Mouse (Mus musculus) lung, adult 18-20 months (tissue): ENCODE results near the gene Tnr.
"Not testable (repeated sequence)": the region's sequence is repeated elsewhere in the genome, so short reads cannot be mapped to it uniquely, and the experiment has no call there.

ENCODE experiments used
- DNase-seq, 2 experiments: peaks; one replicate each; pipeline ENCODE4 v3.0.0; 2022; ENCODE audit warnings: mixed read lengths in 2 of 2

The Tnr gene

GRCm38 (mm10) chr1:159885476-159885875, 361.9 kb downstream of the Tnr start:
- DNase-seq = no peak

DNA sequence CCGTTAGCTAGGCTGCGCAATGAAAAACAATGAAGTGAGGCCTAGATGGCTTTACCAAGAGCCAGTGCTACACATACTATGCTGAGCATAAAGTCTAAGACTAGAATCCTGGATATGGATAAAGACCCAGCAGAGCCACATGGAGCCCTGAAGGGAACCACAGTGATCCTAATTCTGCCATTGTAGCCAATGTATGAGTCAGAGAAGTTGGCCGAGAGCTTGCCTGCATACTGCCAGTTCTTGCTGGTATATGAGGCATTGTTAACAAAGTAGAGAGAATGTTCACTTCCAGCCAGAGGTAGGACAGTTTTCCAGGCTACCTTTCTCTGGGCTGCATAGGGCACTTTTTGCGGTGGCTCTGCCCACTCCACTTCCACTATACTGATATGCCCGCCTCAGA, 365.0 kb downstream of the Tnr start:
- no peak for DNase-seq

GRCm38 (mm10) chr1:159889012-159889765, 365.6 kb downstream of the Tnr start:
- peak in 1 of 2 experiments; percentile 9 for DNase-seq

DNA sequence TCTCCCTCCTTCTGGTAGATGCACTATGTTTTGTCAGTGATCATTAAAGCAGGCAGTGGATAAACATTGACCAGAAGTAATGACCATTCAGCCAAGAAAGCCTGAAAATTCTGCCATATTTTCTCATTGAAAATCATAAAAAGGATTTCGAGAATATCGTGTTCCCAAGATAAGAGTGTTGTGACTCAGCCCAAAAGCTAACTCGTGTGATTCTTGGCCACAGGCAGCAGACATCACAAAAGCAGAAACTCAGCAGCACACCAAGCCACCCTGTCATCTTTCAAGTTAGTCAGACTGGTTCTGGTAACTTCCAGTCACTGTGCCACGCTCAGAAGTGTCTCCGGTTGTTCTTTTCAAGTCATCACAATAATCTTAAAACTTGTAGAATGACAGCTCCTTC, 367.0 kb downstream of the Tnr start:
- no peak for DNase-seq

DNA sequence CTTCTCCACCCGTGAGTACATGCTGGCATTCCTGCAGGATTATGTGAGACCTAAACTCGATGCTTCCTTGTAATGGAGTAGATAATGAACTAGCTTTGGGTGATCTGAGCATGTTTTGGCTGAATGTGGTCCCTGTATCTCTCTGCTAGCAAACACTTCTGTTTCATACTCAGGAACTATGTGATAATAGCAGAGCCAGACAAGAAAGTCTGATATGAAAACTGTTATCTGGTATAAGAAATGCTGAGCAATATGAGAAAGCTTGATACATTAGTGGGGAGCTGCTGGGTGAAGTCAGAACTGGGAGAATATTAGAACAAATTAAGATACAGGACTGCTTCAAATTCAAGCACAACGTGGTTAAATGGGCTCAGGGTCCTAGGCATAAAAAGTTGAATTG, 371.5 kb downstream of the Tnr start:
- DNase-seq = no peak

GRCm38 (mm10) chr1:159899991-159900390, 376.4 kb downstream of the Tnr start:
- no peak for DNase-seq

GRCm38 (mm10) chr1:159900639-159901038, 377.1 kb downstream of the Tnr start:
- DNase-seq = no peak

- no peak for DNase-seq
Measured at GRCm38 (mm10) chr1:159901366-159902119, 378.0 kb downstream of the Tnr start.

DNA sequence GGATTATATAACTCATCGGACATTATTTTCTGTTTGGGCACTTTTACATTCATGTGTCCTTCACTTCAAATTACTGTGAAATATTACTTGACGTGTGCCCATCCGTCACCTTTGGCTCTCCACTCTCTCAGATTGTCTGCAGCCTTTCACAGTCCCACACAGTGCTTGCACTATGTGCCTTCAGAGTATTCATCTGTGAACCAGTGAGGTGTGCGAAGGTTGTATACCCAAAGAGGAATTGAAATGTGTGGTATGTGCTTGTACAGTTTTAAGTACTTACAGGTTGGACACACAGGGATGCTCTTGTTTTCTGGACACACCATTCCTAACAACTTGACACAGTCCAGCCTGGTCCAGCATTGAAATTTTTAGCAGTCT, 378.5 kb downstream of the Tnr start:
- DNase-seq = no peak

DNA sequence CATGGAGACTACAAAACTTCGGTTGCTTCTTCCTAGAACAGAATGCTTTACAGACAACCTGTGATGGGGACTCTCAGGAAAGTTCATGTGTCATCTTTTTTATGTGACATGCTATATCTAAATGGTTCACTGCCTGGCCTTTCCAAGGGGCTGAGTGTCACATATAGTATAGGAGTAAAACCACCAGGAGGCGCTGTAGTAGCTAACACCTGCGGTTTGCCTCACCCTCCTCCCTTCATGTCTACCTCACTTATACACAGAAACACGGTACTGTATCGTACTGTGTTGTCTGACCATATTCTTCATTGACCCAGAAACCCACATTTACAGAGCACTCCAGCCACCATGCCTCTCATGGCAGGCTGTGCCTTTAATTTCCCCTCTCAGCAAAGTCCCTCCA, 387.4 kb downstream of the Tnr start:
- DNase-seq = peak; percentile 41 to 67

DNA sequence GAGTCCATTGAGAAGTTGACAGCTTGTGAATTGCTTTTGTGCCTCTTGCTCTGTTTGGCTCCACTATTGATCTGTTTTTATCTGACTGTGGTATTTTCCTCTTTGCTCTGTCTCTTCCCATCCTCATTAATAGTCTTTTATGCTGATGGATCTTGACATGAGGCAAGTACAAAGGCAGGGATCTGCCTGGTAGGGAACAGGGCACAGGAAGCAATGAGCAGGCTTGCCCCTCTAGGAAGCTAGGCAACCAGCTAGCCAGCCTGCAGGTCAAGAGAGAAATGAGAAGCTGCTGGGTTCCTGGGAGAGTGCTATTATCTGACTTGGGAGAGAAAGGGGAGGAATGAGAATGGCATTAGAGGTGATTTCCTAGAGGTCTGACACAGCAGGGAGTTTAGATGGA, 391.2 kb downstream of the Tnr start:
- no peak for DNase-seq

GRCm38 (mm10) chr1:159920571-159920970, 397.0 kb downstream of the Tnr start:
- DNase-seq = no peak

GRCm38 (mm10) chr1:159923010-159923409, 399.4 kb downstream of the Tnr start:
- DNase-seq = peak; percentile 40 to 57

GRCm38 (mm10) chr1:159924105-159924504, 400.5 kb downstream of the Tnr start:
- peak; percentile 33 to 66 for DNase-seq

DNA sequence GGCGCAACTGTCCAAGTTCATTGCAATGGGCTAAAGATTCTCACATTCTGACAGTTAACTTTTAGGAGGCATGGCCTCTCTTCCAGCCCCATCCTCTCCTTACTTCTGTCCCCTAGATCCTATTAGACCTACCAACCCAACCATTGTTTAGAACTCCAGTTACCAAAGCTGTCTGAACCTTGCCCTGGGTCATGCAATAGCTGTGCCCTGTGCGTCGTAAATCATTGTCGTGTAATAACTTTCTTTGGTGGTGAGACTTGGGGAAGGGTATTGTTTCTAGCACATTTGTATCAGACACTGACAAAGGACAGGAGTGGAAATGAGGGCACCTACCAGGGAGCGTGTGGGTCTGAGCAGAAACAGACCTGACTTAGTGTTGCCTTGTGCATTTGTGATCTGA, 401.1 kb downstream of the Tnr start:
- no peak for DNase-seq

DNA sequence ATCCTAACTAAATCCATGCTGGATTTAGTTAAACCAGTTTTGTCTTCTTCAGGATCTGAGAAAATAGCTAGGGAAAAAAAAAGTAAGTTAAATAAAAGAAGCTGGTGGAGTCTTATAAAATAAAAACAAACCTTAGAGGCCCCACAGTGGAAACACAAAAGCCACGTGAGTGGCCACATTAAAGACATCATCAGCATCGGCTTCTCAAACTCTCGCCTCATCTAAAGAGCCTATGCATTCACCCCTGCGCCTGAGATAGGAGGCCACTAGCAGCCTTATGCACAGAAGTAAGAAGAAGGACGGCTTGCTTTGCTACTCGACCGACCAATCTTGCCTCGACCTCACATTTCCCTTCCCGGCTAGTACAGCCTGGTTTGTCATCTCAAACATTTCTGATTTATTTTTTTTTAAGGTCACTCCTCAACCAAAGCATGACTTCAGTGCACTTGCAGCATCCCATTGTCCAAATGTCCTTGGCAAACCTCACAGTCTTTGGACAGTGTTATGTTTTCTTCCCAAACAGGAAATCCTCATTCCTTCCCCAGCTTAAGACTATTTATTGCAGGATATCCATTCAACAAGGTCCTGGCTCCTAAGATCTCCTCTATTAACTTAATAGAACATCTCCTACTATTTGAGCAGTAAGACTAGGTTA, 405.2 kb downstream of the Tnr start:
- peak in 1 of 2 experiments; percentile 65 for DNase-seq

GRCm38 (mm10) chr1:159932092-159932491, 408.5 kb downstream of the Tnr start:
- DNase-seq = no peak

DNA sequence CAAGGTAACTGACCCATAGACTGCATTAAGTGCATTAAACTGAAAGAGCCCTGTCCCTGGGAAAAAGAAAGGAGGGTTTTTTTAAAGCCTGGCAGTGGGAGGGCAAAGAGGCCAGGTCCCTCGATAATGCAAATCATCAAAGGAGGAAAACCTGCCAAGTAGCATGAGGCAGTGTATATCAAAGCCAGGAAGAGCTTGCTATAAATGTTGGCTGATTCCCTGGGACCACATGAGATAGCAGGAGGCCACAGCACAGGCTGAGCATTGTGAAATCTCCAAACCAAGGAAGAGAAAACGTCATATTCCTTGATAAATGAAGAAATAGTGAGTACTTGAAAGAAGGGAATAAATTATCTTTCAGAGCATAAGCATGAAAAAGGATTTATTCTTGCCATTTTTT, 409.0 kb downstream of the Tnr start:
- no peak for DNase-seq

DNA sequence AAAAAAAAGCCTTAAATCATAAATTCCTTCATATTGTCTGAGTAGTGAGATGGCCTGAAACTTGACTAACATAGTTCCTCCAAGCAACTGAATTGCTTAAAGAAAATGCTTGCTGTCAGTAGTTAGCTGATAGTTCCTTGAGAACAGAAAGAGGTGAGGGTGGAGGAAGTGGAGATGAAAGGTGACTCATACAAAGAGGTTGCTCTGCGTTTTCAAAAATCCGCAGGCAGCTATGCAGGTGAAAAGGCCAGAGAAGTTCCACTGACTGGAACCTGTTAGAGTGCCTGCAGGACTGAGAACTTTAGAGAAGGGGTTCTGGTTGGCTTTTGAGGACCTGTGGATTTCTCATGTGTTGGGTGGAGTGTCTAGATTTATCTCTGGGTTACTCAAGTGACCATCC, 414.9 kb downstream of the Tnr start:
- DNase-seq = no peak

DNA sequence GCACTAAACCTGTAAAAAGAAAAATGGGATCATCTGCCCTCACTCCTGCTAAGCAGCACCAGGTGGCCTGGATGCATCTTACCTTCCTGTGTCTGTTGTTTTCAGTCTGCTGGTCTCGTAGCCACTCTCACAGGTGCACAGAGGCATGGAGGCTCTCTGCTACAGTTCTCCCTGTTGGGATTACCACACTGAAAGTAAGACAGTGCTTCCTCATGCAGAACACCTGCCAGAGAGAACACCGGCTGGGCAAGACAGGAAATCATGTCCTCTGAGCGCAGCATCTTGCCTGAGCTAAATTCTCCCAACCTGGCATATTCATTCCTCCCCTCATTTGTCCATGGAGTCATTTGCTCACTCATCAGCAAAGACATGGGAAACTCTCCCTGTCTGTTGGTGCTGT, 415.8 kb downstream of the Tnr start:
- DNase-seq = no peak

- no peak for DNase-seq
Measured at GRCm38 (mm10) chr1:159953526-159953925, 430.0 kb downstream of the Tnr start.

- DNase-seq = no peak
Measured at GRCm38 (mm10) chr1:159963351-159963750, 439.8 kb downstream of the Tnr start.

DNA sequence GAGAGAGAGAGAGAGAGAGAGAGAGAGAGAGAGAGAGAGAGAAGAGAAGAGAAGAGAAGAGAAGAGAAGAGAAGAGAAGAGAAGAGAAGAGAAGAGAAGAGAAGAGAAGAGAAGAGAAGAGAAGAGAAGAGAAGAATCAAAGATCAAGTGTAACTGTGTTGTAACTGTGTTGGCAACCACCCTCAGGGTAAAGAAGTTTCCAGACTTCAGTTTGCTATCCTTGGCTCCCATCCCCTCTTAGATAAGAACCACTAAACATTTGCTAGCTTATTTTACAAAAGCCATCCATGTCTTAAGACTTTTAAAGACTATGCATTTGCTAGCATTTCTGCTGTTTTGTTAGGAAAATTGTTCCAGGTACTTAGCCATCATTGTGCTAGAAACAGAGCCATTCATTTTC, 442.7 kb downstream of the Tnr start:
- DNase-seq = not testable (repeated sequence)

DNA sequence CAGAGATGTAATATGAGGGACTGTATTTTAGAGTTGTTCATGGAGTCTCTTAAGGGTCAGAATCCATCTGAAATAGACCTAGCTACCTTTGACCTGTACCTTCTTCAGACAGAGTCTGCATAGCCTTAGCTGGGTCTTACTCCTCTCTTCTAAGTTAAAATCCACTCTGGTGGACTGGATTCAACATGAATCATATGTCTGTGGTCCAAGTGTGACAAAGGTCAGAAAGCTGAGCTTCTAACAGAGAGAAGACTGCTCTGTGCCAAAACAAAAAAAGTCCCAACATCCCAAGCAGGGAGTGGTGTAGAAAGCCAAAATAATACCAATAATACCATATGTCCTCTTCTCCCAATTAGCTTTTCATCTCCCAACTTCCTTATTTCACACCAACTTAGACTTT, 444.8 kb downstream of the Tnr start:
- no peak for DNase-seq
